Mouse (Mus musculus): ENCODE results near the gene Rac3. TPM values are rescaled to one million over a fixed set of nuclear protein-coding genes. Genes with fewer than 3 reads are reported as not detected.
"Not testable (repeated sequence)": the region's sequence is repeated elsewhere in the genome, so short reads cannot be mapped to it uniquely, and the experiment has no call there.

Rac3 gene
- polyA plus RNA-seq, 1 experiment from 2014 or later = 9.9 TPM

DNA sequence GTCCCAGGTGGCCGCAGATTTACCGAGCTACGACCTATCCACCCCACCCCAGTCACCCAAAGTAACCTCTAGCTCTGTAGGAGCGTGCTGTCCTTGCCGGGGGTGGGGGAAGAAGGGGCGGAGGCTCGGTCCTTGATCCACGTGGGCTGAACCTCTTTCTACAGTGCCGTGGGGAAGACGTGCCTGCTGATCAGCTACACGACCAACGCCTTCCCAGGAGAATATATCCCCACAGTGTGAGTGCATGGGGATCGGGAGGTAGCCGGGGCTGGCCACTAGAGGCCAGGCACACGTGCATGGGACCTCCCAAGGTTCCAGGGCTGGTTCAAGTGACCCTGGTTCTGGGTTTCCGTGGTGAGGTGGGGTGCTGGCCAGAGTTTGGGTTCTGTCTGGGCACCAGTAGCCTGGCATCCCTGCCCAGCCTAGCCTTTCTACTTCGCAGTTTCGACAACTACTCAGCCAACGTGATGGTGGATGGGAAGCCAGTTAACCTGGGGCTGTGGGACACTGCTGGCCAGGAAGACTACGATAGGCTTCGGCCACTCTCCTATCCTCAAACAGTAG is 879 bp downstream of the Rac3 start:
- Histone ChIP-seq H3K4me1 (ENCODE audit: control insufficient read depth, insufficient read depth, low read length) (peaks cover 15% of the 10 kb centered on the region), H3K36me3 (ENCODE audit: control insufficient read depth, insufficient read depth, low read length) (peaks cover 11% of the 10 kb centered on the region), H3K4me3 (ENCODE audit: low read depth, low read length) (peak overlapping the region; percentile 57), H3K27me3 (ENCODE audit: control insufficient read depth, insufficient read depth, low read length) (peaks cover 22% of the 10 kb centered on the region; the same call in 1 of the 2 replicates), H3K27ac (ENCODE audit: low read depth, low read length) (no peak overlapping the region), H3K9ac (ENCODE audit: low read length) (peak overlapping the region; percentile 77), H3K9me3 (ENCODE audit: control insufficient read depth, low read length) (no peaks in the 10 kb centered on the region), H3K4me2 (peak overlapping the region; percentile 97)
- DNase-seq (ENCODE audit: low spot score, missing footprints) (no peak), ATAC-seq (ENCODE audit: low FRiP score) (0 out of 2 replicates have a peak, but pooled peaks have one; percentile 1)
- WGBS = 19% methylated on average over 21 of the region's 21 CpGs

DNA sequence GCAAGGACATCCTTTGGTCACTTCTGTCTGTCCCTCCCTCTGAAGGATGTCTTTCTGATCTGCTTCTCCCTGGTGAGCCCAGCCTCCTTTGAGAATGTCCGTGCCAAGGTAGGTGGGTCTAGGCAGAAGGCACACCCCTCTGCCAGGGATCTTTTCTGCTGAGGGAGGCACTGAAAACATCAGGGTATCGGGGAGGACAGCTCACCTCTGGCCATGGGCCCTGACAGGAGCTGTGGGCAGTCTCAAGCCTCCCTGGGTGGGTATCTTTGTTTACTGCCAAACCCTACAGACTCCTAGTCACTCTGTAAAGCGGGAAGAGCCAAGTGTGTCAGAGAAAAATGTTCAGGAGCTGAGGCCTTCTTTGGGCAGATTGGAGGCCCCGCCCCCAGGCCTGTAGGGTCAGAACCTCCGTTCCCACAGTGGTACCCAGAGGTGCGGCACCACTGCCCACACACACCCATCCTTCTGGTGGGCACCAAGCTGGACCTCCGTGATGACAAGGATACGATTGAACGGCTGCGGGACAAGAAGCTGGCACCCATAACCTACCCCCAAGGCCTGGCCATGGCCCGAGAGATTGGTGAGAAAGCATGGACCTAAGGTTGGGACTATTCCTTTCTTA is 1.6 kb downstream of the Rac3 start:
- H3K4me1 ChIP-seq (ENCODE audit: control insufficient read depth, insufficient read depth, low read length) = peaks cover 15% of the 10 kb centered on the region
- no peaks in the 10 kb centered on the region for H3K9me3 ChIP-seq (ENCODE audit: control insufficient read depth, low read length)
- H3K4me3 ChIP-seq (ENCODE audit: low read depth, low read length) = no peak overlapping the region
- no peak for DNase-seq (ENCODE audit: low spot score, missing footprints)
- peaks cover 11% of the 10 kb centered on the region for H3K36me3 ChIP-seq (ENCODE audit: control insufficient read depth, insufficient read depth, low read length)
- H3K4me2 ChIP-seq = no peak overlapping the region
- peaks cover 22% of the 10 kb centered on the region; the same call in 1 of the 2 replicates for H3K27me3 ChIP-seq (ENCODE audit: control insufficient read depth, insufficient read depth, low read length)
- H3K27ac ChIP-seq (ENCODE audit: low read depth, low read length) = no peak overlapping the region
- WGBS = 87% methylated on average over 11 of the region's 11 CpGs
- H3K9ac ChIP-seq (ENCODE audit: low read length) = no peak overlapping the region
- ATAC-seq (ENCODE audit: low FRiP score) = no peak

DNA sequence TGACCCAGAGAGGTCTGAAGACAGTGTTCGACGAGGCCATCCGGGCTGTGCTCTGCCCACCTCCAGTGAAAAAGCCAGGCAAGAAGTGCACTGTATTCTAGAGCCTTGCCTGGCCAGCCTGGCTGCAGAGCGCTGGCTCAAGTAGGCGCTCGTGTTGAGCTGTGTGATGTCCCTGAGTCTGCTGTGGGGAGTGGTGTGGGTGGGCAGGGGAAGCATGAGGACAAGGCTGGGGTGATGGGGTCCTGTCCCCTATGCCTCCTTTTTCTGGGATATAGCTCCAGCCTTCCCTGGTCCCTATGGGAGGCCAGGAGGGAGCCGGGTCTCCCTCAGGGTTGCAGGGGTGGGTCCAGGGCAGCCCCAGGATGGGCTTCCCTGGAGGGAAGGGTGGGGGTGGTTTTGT is 2.2 kb downstream of the Rac3 start:
- no peak overlapping the region for H3K4me3 ChIP-seq (ENCODE audit: low read depth, low read length)
- peaks cover 15% of the 10 kb centered on the region for H3K4me1 ChIP-seq (ENCODE audit: control insufficient read depth, insufficient read depth, low read length)
- H3K9ac ChIP-seq (ENCODE audit: low read length) = no peak overlapping the region
- peaks cover 22% of the 10 kb centered on the region; the same call in 1 of the 2 replicates for H3K27me3 ChIP-seq (ENCODE audit: control insufficient read depth, insufficient read depth, low read length)
- peaks cover 6% of the 10 kb centered on the region for H3K36me3 ChIP-seq (ENCODE audit: control insufficient read depth, insufficient read depth, low read length)
- no peak overlapping the region for H3K27ac ChIP-seq (ENCODE audit: low read depth, low read length)
- no peak overlapping the region for H3K4me2 ChIP-seq
- no peaks in the 10 kb centered on the region for H3K9me3 ChIP-seq (ENCODE audit: control insufficient read depth, low read length)
- no peak for DNase-seq (ENCODE audit: low spot score, missing footprints)
- 90% methylated on average over 7 of the region's 7 CpGs for WGBS
- no peak for ATAC-seq (ENCODE audit: low FRiP score)

DNA sequence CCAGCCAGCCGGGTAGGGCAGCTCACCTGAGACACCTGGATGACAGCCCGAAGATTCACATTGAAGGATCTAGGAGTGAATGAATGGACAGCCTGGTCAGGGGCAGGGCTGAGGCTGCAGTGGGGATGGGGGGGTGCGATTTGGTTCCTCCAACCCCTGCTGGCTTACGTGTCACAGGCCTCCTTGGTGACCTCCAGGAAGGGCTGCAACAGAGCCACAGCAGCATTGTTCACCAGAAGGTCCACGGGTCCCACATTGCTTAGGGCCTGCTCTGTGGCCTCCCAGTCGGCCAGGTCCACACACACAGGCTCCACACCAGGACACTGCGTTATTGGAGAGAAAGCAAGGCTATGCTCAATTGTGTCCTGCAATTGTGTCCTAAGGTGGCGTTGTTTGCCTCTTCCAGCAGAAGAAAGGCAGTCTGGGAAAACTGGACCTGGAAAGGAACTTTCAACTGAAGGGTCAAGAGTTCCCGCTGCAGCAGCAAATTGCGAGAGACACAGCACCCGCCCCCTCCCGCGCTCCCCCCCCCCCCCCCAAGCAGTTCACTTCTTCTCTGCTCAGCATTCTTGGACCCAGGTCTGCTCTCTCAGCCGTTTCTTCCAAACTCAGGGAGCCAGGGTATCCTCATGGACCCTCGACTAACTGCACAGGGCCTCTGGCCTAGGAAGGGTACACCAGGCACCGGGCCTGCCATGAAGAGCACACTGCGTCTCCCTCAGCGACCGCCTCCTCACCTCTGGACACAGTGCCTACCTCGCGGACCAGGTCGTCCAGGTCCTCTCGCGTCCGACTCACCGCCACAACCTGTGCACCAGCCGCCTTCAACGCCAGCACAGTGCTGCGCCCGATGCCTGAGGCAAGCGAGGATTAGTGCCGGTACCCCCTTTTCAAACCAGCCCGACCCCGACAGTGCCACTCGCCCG is 5.2 kb downstream of the Rac3 start:
- Histone ChIP-seq H3K27me3 (ENCODE audit: control insufficient read depth, insufficient read depth, low read length) (peaks cover 20% of the 10 kb centered on the region; the same call in 1 of the 2 replicates), H3K27ac (ENCODE audit: low read depth, low read length) (no peak overlapping the region)
- 18% methylated on average over 36 of the region's 36 CpGs for WGBS

DNA sequence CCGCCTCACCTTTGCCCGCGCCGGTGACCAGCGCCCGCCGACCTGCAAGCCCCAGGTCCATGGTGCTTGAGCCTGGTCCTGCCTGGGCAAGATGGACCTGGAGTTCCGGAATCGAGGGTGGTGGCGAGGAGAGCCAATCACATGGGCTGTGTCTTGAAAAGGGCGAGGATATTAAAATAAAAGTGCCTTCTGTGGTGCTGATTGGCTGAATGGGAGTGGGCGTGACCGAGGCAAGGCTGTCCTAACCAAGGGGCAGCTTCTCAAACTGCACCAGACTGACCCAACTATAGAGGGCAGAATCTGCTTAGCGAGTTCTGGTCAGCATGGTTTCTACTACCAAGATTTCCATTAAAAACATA is 5.9 kb downstream of the Rac3 start, which contains the start of gene Dcxr:
Gene Dcxr (minus strand): TSS at position 113 of the 359 bp plus-strand sequence.
- peak; percentile 88 for ATAC-seq (ENCODE audit: low FRiP score)
- 0% methylated on average over 14 of the region's 14 CpGs for WGBS
- no peaks in the 10 kb centered on the region for H3K36me3 ChIP-seq (ENCODE audit: control insufficient read depth, insufficient read depth, low read length)
- H3K9me3 ChIP-seq (ENCODE audit: control insufficient read depth, low read length) = no peaks in the 10 kb centered on the region
- DNase-seq (ENCODE audit: low spot score, missing footprints) = peak; percentile 94
- H3K4me2 ChIP-seq = peak within 1 kb of the TSS; percentile 65
- peak within 1 kb of the TSS; percentile 54 for H3K4me3 ChIP-seq (ENCODE audit: low read depth, low read length)
- no peak within 1 kb of the TSS for H3K27ac ChIP-seq (ENCODE audit: low read depth, low read length)
- peaks cover 14% of the 10 kb centered on the region; the same call in 1 of the 2 replicates for H3K27me3 ChIP-seq (ENCODE audit: control insufficient read depth, insufficient read depth, low read length)
- H3K9ac ChIP-seq (ENCODE audit: low read length) = peak within 1 kb of the TSS; percentile 57; the same call in 1 of the 2 replicates
- H3K4me1 ChIP-seq (ENCODE audit: control insufficient read depth, insufficient read depth, low read length) = peaks cover 5% of the 10 kb centered on the region; the same call in 1 of the 2 replicates

More for the DNA sequence above, 5.2 kb downstream of the Rac3 start:
- Histone ChIP-seq H3K4me3 (ENCODE audit: low read depth, low read length) (peak overlapping the region; percentile 54), H3K4me2 (peak overlapping the region; percentile 65), H3K36me3 (ENCODE audit: control insufficient read depth, insufficient read depth, low read length) (no peaks in the 10 kb centered on the region), H3K9ac (ENCODE audit: low read length) (peak overlapping the region; percentile 57; the same call in 1 of the 2 replicates), H3K9me3 (ENCODE audit: control insufficient read depth, low read length) (no peaks in the 10 kb centered on the region), H3K4me1 (ENCODE audit: control insufficient read depth, insufficient read depth, low read length) (peaks cover 11% of the 10 kb centered on the region)
- DNase-seq (ENCODE audit: low spot score, missing footprints) (no peak), ATAC-seq (ENCODE audit: low FRiP score) (peak; percentile 43)

DNA sequence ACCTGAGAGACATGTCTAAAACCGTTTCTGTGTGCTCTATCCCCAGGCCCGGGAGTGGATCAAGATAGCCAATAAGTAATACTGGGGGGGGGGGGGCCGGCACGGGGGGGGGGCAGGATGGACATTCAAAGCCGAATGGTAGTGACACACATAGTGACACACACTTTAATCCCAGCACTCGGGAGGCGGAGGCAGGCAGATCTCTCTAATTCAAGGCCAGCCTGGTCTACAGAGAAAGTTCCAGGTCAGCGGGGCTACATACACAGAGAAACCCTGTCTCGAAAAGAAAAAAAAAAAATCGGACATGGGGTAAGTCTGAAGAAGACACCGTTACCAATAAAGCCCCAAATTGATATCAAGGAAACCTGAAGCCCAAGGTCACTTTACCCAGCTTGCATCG is 6.3 kb downstream of the Rac3 start:
- H3K4me2 ChIP-seq = no peak overlapping the region
- H3K27ac ChIP-seq (ENCODE audit: low read depth, low read length) = no peak overlapping the region
- DNase-seq (ENCODE audit: low spot score, missing footprints) = no peak
- H3K9me3 ChIP-seq (ENCODE audit: control insufficient read depth, low read length) = no peaks in the 10 kb centered on the region
- H3K4me3 ChIP-seq (ENCODE audit: low read depth, low read length) = no peak overlapping the region
- ATAC-seq (ENCODE audit: low FRiP score) = peak; percentile 11; the same call in 1 of the 2 replicates
- H3K9ac ChIP-seq (ENCODE audit: low read length) = no peak overlapping the region
- no peaks in the 10 kb centered on the region for H3K36me3 ChIP-seq (ENCODE audit: control insufficient read depth, insufficient read depth, low read length)
- peaks cover 3% of the 10 kb centered on the region; the same call in 1 of the 2 replicates for H3K4me1 ChIP-seq (ENCODE audit: control insufficient read depth, insufficient read depth, low read length)
- H3K27me3 ChIP-seq (ENCODE audit: control insufficient read depth, insufficient read depth, low read length) = peaks cover 10% of the 10 kb centered on the region; the same call in 1 of the 2 replicates
- 54% methylated on average over 12 of the region's 12 CpGs for WGBS

DNA sequence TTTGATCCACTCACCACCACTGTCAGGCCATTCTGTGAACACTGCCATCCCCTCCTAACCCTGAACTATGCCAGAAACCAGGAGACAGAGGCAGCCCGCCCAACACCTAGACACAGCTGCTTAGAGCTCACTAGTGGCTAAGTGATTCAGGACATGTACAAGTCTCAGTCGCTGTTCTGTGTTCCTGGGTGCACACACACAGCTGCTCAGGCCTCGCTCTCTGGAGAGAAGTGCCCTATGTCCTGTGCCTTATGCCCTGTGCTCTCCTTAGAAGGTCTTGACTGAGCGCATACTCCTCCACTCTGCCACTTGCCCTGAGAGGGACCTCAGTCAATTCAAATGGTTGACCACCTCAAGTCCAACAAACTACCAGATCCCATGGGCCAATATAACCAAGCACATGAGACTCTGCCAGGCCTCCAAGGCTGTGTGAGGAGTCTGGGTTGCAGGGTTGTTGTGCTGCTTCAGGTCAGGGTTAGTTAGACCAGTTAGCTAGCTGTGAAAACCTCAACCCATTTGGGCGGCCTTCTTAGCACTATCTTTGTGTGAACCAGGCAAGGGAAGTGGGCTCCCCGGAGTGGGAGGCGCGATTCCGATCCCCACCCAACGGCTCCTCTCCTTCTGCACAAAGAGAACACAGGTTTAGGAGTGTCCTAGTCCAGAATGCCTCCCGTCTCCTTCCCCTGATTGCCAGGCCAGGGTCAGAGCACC is 7.4 kb downstream of the Rac3 start:
- no peak for ATAC-seq (ENCODE audit: low FRiP score)
- no peak for DNase-seq (ENCODE audit: low spot score, missing footprints)
- Histone ChIP-seq H3K9me3 (ENCODE audit: control insufficient read depth, low read length) (no peaks in the 10 kb centered on the region), H3K9ac (ENCODE audit: low read length) (no peak overlapping the region), H3K27ac (ENCODE audit: low read depth, low read length) (no peak overlapping the region), H3K4me2 (no peak overlapping the region), H3K27me3 (ENCODE audit: control insufficient read depth, insufficient read depth, low read length) (peaks cover 8% of the 10 kb centered on the region; the same call in 1 of the 2 replicates), H3K4me3 (ENCODE audit: low read depth, low read length) (no peak overlapping the region), H3K36me3 (ENCODE audit: control insufficient read depth, insufficient read depth, low read length) (no peaks in the 10 kb centered on the region), H3K4me1 (ENCODE audit: control insufficient read depth, insufficient read depth, low read length) (peaks cover 3% of the 10 kb centered on the region; the same call in 1 of the 2 replicates)
- 68% methylated on average over 11 of the region's 11 CpGs for WGBS

DNA sequence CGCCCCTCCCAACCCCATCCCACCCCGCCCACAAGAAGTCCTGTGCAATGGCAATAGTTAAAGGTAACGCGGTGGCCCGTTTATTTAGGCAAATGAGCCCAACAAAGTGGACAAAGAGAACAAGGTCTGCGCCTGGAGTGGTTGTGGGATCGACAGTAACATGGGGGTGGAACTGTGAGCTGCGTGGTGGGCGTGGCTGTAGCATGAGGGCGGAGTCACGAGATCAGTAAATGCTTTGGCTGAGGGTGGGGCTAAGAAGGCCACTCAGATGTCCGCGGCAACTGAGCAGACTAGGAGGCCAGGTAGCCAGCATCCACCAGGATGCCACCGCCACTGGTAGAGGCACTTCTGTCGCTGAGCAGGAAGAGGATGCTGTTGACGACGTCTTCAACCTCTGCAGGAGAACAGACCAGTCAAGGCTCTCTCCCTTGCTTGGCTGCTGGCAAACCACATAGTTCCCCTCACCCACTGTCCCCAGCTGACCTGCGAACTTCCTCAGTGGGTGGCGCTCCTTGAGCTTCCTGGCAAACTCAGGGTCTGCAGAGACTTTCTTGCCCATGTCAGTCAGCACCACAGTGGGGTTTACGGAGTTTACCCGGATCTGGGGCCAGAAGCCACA is 8.3 kb downstream of the Rac3 start:
- H3K4me3 ChIP-seq (ENCODE audit: low read depth, low read length); H3K9me3 ChIP-seq (ENCODE audit: control insufficient read depth, low read length); H3K9ac ChIP-seq (ENCODE audit: low read length); H3K4me1 ChIP-seq (ENCODE audit: control insufficient read depth, insufficient read depth, low read length); H3K27me3 ChIP-seq (ENCODE audit: control insufficient read depth, insufficient read depth, low read length); ATAC-seq (ENCODE audit: low FRiP score); H3K36me3 ChIP-seq (ENCODE audit: control insufficient read depth, insufficient read depth, low read length); H3K27ac ChIP-seq (ENCODE audit: low read depth, low read length): not testable (repeated sequence)
- peak overlapping the region; percentile 25 for H3K4me2 ChIP-seq
- peak; percentile 91 for DNase-seq (ENCODE audit: low spot score, missing footprints)
- 3% methylated on average over 17 of the region's 21 CpGs for WGBS
